Comparison of ENCODE assay signal across 9 mouse cellular contexts in genomic region chr9:40686421-40686899, GRCm38 (mm10). TPM values are rescaled to one million over a fixed set of nuclear protein-coding genes. Genes with fewer than 3 reads are reported as not detected.
DNase-seq lines count a peak whose midpoint lies in the region; ATAC-seq and TF ChIP-seq lines count a peak whose summit lies in the region.
"Had no signal": no experiment of that assay in that cellular context is flagged by ENCODE, and none has a peak within 500 bp of the region (broad histone marks: within the 10 kb centered on the region; RNA-seq: fewer than 3 reads in every experiment).

No protein-coding gene starts in this region.

- TF ChIP-seq CTCF in kidney, adult 2 months (conservative IDR thresholded peaks at IDR 0.05; ENCODE audit: insufficient read depth, insufficient read length, low read depth, low read length) = no peak
- TF ChIP-seq CTCF in C2C12 (IDR thresholded peaks at IDR 0.05; ENCODE audit: control insufficient read depth, insufficient read depth, insufficient read length) = no peak

- peak overlapping the region; percentile 73 for H3K9ac ChIP-seq in heart, embryonic 14.5 days (ENCODE audit: low read length)
- H3K9ac ChIP-seq in liver, embryonic 12.5 days = peak overlapping the region; percentile 46; the same call in 1 of the 2 replicates
- peak overlapping the region; percentile 81 for H3K9ac ChIP-seq in stomach, embryonic 14.5 days (replicated peaks; ENCODE audit: low read depth, low read length)

- DNase-seq in kidney, adult 2 months = no peak
- no peak for DNase-seq in kidney, adult 18-20 months
- peak; percentile 75 for DNase-seq in embryo, embryonic 10.5 days (ENCODE audit: low spot score)
- no peak for DNase-seq in urinary bladder, adult 18-20 months (ENCODE audit: low spot score in 2 of 2)

- peaks cover 24% of the 10 kb centered on the region for H3K79me2 ChIP-seq in C2C12 (ENCODE audit: control insufficient read depth, insufficient read depth)

- H3K4me1 ChIP-seq in kidney, adult 2 months (ENCODE audit: control insufficient read depth, insufficient read depth, low read length) = no peaks in the 10 kb centered on the region
- no peaks in the 10 kb centered on the region; a peak in 1 of 4 replicates for H3K4me1 ChIP-seq in heart, embryonic 14.5 days (ENCODE audit: control insufficient read depth in 2 of 2, insufficient read depth in 2 of 2, low read length in 2 of 2)
- no peaks in the 10 kb centered on the region for H3K4me1 ChIP-seq in liver, embryonic 12.5 days
- peaks cover 11% of the 10 kb centered on the region; the same call in 1 of the 2 replicates for H3K4me1 ChIP-seq in stomach, embryonic 14.5 days (ENCODE audit: control insufficient read depth, insufficient read depth, low read length)

- no peaks in the 10 kb centered on the region for H3K9me3 ChIP-seq in heart, embryonic 14.5 days (ENCODE audit: control insufficient read depth, low read length)
- no peaks in the 10 kb centered on the region for H3K9me3 ChIP-seq in liver, embryonic 12.5 days (replicated peaks)
- no peaks in the 10 kb centered on the region for H3K9me3 ChIP-seq in stomach, embryonic 14.5 days (ENCODE audit: control insufficient read depth, low read depth, low read length)

- ATAC-seq in heart, embryonic 14.5 days (ENCODE audit: insufficient number of reproducible peaks, insufficient read depth, low FRiP score, low read depth) = 0 out of 2 replicates have a peak, but pooled peaks have one; percentile 24
- ATAC-seq in liver, embryonic 12.5 days = no peak
- peak; percentile 34; the same call in 1 of the 2 replicates for ATAC-seq in stomach, embryonic 14.5 days (ENCODE audit: insufficient number of reproducible peaks, insufficient read depth, low FRiP score, low read depth)
- ATAC-seq: Patski had no signal

- H3K79me3 ChIP-seq in C2C12 (ENCODE audit: low read depth) = peaks cover 3% of the 10 kb centered on the region

- H3K27ac ChIP-seq in kidney, adult 2 months (ENCODE audit: insufficient read depth, low read depth, low read length) = no peak overlapping the region
- H3K27ac ChIP-seq in heart, embryonic 14.5 days (replicated peaks in 1 of 2; ENCODE audit: control insufficient read depth in 1 of 2, insufficient read depth in 1 of 2, low read depth in 2 of 2, low read length in 2 of 2) = peak overlapping the region; percentile 76 to 80
- H3K27ac ChIP-seq in liver, embryonic 12.5 days = peak overlapping the region; percentile 62; the same call in 1 of the 2 replicates
- H3K27ac ChIP-seq in stomach, embryonic 14.5 days (ENCODE audit: low read length) = peak overlapping the region; percentile 97

- 3% methylated on average over 23 of the region's 23 CpGs for WGBS in kidney, adult 2 months
- under 1% methylated on average over 23 of the region's 23 CpGs for WGBS in heart, embryonic 14.5 days
- WGBS in liver, embryonic 12.5 days (ENCODE audit: insufficient replicate concordance) = 2% methylated on average over 23 of the region's 23 CpGs
- 1% methylated on average over 23 of the region's 23 CpGs for WGBS in stomach, embryonic 14.5 days

- no peak for TF ChIP-seq POLR2A in kidney, adult 2 months (IDR thresholded peaks at IDR 0.05; ENCODE audit: low read depth, low read length)

- peak overlapping the region; percentile 92 for H3K4me2 ChIP-seq in heart, embryonic 14.5 days (ENCODE audit: low read length)
- peak overlapping the region; percentile 66 for H3K4me2 ChIP-seq in liver, embryonic 12.5 days
- H3K4me2 ChIP-seq in stomach, embryonic 14.5 days (replicated peaks; ENCODE audit: low read depth, low read length) = peak overlapping the region; percentile 82

- peak overlapping the region; percentile 82 for H3ac ChIP-seq in C2C12 (ENCODE audit: control insufficient read depth, insufficient read length, low read depth)

- H3K4me3 ChIP-seq in kidney, adult 2 months (ENCODE audit: insufficient read depth, low read depth, low read length) = peak overlapping the region; percentile 40
- peak overlapping the region; percentile 50 for H3K4me3 ChIP-seq in C2C12 (ENCODE audit: insufficient read depth, poor library complexity, severe bottlenecking)
- peak overlapping the region; percentile 52 to 83 for H3K4me3 ChIP-seq in heart, embryonic 14.5 days (ENCODE audit: control insufficient read depth in 1 of 2, insufficient read depth in 1 of 2, low read depth in 1 of 2, low read length in 2 of 2)
- H3K4me3 ChIP-seq in liver, embryonic 12.5 days = peak overlapping the region; percentile 53
- H3K4me3 ChIP-seq in stomach, embryonic 14.5 days (ENCODE audit: low read depth, low read length) = peak overlapping the region; percentile 75

- peaks cover 2% of the 10 kb centered on the region; the same call in 1 of the 2 replicates for H3K27me3 ChIP-seq in kidney, adult 2 months (replicated peaks; ENCODE audit: control insufficient read depth, insufficient read depth, low read length)
- no peaks in the 10 kb centered on the region for H3K27me3 ChIP-seq in C2C12 (ENCODE audit: control insufficient read depth, insufficient read depth, insufficient read length)
- H3K27me3 ChIP-seq in heart, embryonic 14.5 days (ENCODE audit: control insufficient read depth, insufficient read depth, low read length) = peaks cover 24% of the 10 kb centered on the region
- H3K27me3 ChIP-seq in liver, embryonic 12.5 days (replicated peaks) = peaks cover 50% of the 10 kb centered on the region
- H3K27me3 ChIP-seq in stomach, embryonic 14.5 days (ENCODE audit: control insufficient read depth, insufficient read depth, low read length) = no peaks in the 10 kb centered on the region

- H3K36me3 ChIP-seq in kidney, adult 2 months (ENCODE audit: control insufficient read depth, insufficient read depth, low read length) = no peaks in the 10 kb centered on the region
- no peaks in the 10 kb centered on the region for H3K36me3 ChIP-seq in C2C12 (ENCODE audit: control insufficient read depth, insufficient read depth)
- H3K36me3 ChIP-seq in heart, embryonic 14.5 days (ENCODE audit: control insufficient read depth, insufficient read depth, low read length) = no peaks in the 10 kb centered on the region
- no peaks in the 10 kb centered on the region for H3K36me3 ChIP-seq in liver, embryonic 12.5 days
- no peaks in the 10 kb centered on the region for H3K36me3 ChIP-seq in stomach, embryonic 14.5 days (ENCODE audit: control insufficient read depth, insufficient read depth, low read length)

TF ChIP-seq in C2C12, 6 proteins besides CTCF, POLR2A, EP300 and RAD21:
- TF ChIP-seq FOSL1 (IDR thresholded peaks at IDR 0.05; ENCODE audit: insufficient read depth, low read length, poor library complexity, severe bottlenecking) (no peak), USF1 (IDR thresholded peaks at IDR 0.05; ENCODE audit: low read depth) (no peak), MYOG (IDR thresholded peaks at IDR 0.05; ENCODE audit: control insufficient read depth, extremely low read depth, insufficient read length) (no peak), MAX (IDR thresholded peaks at IDR 0.05) (no peak), MYOD1 (IDR thresholded peaks at IDR 0.05; ENCODE audit: control insufficient read depth, insufficient read length, low read depth) (no peak), CEBPB (IDR thresholded peaks at IDR 0.05; ENCODE audit: low read depth) (no peak)

RNA-seq across cellular contexts. Expression of gene Clmp, which starts 0.7 kb away (rescaled TPM):
- 4.5 and 5.1 TPM in 2 replicates for polyA plus RNA-seq in kidney, adult 2 months (2012; rRNA removed)
- polyA plus RNA-seq in C2C12 (2012; fragmentation: generic; extraction: Trizol) = 13.6 TPM
- polyA plus RNA-seq in heart, embryonic 14.5 days (2014; fragmentation: Nextera tagmentation; extraction: Ambion mirVana) = 8.9 and 13.4 TPM in 2 replicates
- polyA plus RNA-seq in liver, embryonic 12.5 days (2016; fragmentation: Nextera tagmentation; extraction: Ambion mirVana) = 3.3 and 4.1 TPM in 2 replicates
- polyA plus RNA-seq in stomach, embryonic 14.5 days (2014; fragmentation: Nextera tagmentation; extraction: Ambion mirVana) = 40.9 and 42.9 TPM in 2 replicates

RNA-seq across cellular contexts. Expression of gene Gm21915, which starts 16.0 kb away (rescaled TPM):
- polyA plus RNA-seq in kidney, adult 2 months (2012; rRNA removed) = not detected in 2 replicates
- not detected for polyA plus RNA-seq in C2C12 (2012; fragmentation: generic; extraction: Trizol)
- not detected in 2 replicates for polyA plus RNA-seq in heart, embryonic 14.5 days (2014; fragmentation: Nextera tagmentation; extraction: Ambion mirVana)
- not detected in 2 replicates for polyA plus RNA-seq in liver, embryonic 12.5 days (2016; fragmentation: Nextera tagmentation; extraction: Ambion mirVana)
- polyA plus RNA-seq in stomach, embryonic 14.5 days (2014; fragmentation: Nextera tagmentation; extraction: Ambion mirVana) = not detected in 2 replicates
- polyA plus RNA-seq: Patski had no signal
